Mouse (Mus musculus): Measurements from ENCODE around the gene Vamp9. TPM values are rescaled to one million over a fixed set of nuclear protein-coding genes. Genes with fewer than 3 reads are reported as not detected.

Gene Vamp9
- polyA plus RNA-seq (2014; fragmentation: Nextera tagmentation; extraction: Ambion mirVana): 1.0 and 1.1 TPM in 2 replicates

DNA sequence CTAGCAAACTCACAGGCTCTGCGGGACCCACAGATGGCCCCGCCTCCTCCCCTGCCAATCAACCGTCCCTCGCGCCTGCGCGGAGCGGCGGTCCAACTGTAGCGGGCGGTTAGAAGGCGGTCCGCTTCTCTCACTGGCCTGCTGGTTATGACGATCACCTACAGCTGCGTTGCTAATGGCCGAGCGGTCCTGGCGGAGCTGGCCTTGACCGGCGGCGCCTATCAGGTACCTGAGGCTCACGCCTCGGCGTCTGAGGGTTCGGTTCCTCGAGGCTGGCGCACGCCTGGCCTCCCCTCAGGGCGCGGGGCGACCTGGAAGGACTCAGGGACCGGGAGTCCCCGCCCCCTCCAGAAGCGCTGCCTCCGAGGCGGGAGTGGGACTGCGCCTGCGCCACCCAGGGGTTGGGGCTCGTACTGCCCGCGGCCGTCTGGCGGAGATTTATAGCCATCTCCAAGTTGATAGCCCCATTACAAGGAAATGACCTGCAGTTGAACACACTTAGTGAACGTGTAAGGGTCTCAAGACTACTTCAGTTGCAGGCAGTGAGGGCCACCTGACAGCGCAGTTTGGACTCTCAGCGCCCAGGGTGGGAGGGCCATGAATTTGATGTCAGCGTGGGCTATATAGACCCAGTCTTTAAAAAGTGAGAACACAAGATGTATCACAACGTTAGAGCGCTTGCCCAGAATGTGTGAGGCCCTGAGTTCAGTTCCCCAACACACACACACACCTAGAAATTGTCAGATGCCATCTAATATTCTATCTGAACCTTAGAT lies at the start of gene Vamp9:
Vamp9 (plus strand) TSS at position 74 of the 776 bp plus-strand sequence.
- DNase-seq (ENCODE audit: low spot score): peak; percentile 92
- no peaks in the 10 kb centered on the region for H3K4me1 ChIP-seq (replicated peaks; ENCODE audit: control insufficient read depth, insufficient read depth, low read length)
- H3K27me3 ChIP-seq (ENCODE audit: control insufficient read depth, insufficient read depth, low read length): no peaks in the 10 kb centered on the region
- peak within 1 kb of the TSS; percentile 54 for H3K9ac ChIP-seq
- H3K4me2 ChIP-seq (replicated peaks): peak within 1 kb of the TSS; percentile 57
- peak within 1 kb of the TSS; percentile 67 for H3K27ac ChIP-seq
- WGBS: 14% methylated on average over 49 of the region's 49 CpGs
- H3K36me3 ChIP-seq (replicated peaks; ENCODE audit: control insufficient read depth, insufficient read depth): no peaks in the 10 kb centered on the region
- peak; percentile 99 for ATAC-seq (ENCODE audit: low FRiP score)
- H3K4me3 ChIP-seq (replicated peaks; ENCODE audit: low read length): peak within 1 kb of the TSS; percentile 42
- H3K9me3 ChIP-seq (ENCODE audit: control insufficient read depth, low read length): no peaks in the 10 kb centered on the region

DNA sequence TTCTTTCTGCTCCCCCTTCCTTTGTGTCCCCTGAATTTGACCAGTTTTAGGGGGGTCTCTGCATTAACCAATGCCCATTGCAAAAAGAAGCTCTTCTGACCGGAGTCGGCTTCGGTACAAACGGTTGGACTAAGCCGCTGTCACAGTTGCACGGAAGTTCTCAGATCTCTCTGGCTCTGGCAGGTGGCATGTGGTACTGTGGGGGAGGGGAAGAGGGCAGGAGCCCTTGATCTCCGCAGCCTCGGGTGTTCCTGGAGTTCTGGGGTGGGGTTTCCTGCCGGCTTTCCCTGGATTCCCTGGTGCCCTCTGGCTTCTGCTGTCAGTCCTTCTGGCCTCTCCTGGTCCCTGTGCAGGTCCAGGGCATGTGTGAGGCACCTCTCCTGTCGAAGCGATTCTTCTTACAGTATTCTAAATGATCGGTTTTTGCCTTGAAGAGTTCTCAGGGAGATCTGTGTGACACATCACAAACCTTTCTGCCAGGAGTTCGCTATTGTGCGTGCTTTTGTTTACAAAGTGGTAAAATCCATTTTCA lies 48.9 kb upstream of the Vamp9 start:
- Histone ChIP-seq H3K27ac (no peak overlapping the region), H3K4me1 (replicated peaks; ENCODE audit: control insufficient read depth, insufficient read depth, low read length) (no peaks in the 10 kb centered on the region)
- no peak for DNase-seq (ENCODE audit: low spot score)

DNA sequence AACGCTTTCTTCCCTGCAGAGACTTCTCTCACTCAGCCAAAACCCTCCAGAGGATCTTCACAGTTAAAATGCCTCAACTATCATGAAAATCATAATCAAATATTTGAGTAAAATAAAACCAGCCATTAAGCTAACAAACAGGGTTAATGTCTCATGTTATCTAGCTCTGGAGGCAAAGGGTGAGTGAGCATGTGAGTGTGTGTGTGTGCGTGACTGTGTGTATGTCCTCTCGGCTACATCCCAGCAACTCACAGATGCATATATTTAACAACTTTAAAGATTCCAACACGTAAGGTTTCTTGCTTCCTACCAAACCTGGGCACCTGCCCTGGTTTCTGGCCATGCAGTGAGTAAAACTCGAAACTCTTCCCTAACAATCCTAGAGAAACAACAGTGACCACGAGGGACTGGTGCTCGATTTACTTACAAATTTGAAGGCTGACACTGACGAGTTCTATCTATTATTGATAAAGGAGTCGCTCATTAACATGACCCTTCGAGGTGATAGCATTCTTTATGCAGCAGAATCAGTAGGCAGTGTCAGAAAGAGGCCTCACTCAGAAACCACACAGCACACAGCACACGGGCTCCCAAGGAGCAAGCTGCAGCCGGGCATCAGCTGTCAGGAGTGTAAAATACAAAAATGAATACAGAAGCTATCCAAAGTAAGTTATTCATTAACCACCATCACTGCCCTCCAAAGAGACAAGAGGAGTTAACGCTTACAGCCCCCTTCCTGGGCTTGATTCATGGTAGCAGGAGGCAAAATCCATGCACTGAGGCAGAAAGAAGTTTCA lies 46.2 kb upstream of the Vamp9 start:
- H3K9me3 ChIP-seq (ENCODE audit: control insufficient read depth, low read length): no peaks in the 10 kb centered on the region
- H3K4me2 ChIP-seq (replicated peaks): no peak overlapping the region
- no peaks in the 10 kb centered on the region for H3K4me1 ChIP-seq (replicated peaks; ENCODE audit: control insufficient read depth, insufficient read depth, low read length)
- no peak overlapping the region for H3K9ac ChIP-seq
- no peak for DNase-seq (ENCODE audit: low spot score)
- H3K4me3 ChIP-seq (replicated peaks; ENCODE audit: low read length): no peak overlapping the region
- H3K36me3 ChIP-seq (replicated peaks; ENCODE audit: control insufficient read depth, insufficient read depth): no peaks in the 10 kb centered on the region
- 49% methylated on average over 13 of the region's 13 CpGs for WGBS
- H3K27me3 ChIP-seq (ENCODE audit: control insufficient read depth, insufficient read depth, low read length): 0 out of 2 replicates have a peak, but pooled peaks cover 4% of the 10 kb centered on the region
- no peak overlapping the region for H3K27ac ChIP-seq
- ATAC-seq (ENCODE audit: low FRiP score): no peak

More for the DNA sequence above, 48.9 kb upstream of the Vamp9 start:
- H3K4me2 ChIP-seq (replicated peaks): no peak overlapping the region
- no peak overlapping the region for H3K4me3 ChIP-seq (replicated peaks; ENCODE audit: low read length)
- no peak for ATAC-seq (ENCODE audit: low FRiP score)
- H3K9me3 ChIP-seq (ENCODE audit: control insufficient read depth, low read length): no peaks in the 10 kb centered on the region
- H3K9ac ChIP-seq: no peak overlapping the region
- H3K36me3 ChIP-seq (replicated peaks; ENCODE audit: control insufficient read depth, insufficient read depth): no peaks in the 10 kb centered on the region
- 38% methylated on average over 14 of the region's 14 CpGs for WGBS
- H3K27me3 ChIP-seq (ENCODE audit: control insufficient read depth, insufficient read depth, low read length): 0 out of 2 replicates have a peak, but pooled peaks cover 4% of the 10 kb centered on the region

DNA sequence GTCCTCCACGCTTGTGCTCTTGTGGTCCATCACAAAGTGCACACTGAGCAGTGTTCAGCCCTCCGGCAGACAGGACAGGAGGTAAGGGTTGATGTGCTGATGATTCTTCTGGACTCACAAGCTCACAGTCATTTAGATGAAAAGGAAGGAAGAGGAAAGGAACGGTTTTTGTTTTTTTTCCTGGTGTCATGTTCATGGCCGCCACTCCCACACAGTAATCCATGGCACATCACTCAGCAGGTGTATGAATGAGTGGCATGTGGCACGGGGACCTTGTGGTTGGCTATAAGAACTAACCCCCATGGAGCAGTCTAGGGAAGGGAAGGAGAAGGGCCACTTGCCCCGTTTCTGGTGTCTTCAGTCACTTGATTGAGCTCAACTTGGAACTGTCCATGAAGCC lies 44.2 kb upstream of the Vamp9 start:
- Histone ChIP-seq H3K9me3 (ENCODE audit: control insufficient read depth, low read length) (no peaks in the 10 kb centered on the region), H3K27me3 (ENCODE audit: control insufficient read depth, insufficient read depth, low read length) (0 out of 2 replicates have a peak, but pooled peaks cover 4% of the 10 kb centered on the region), H3K36me3 (replicated peaks; ENCODE audit: control insufficient read depth, insufficient read depth) (no peaks in the 10 kb centered on the region), H3K9ac (no peak overlapping the region), H3K27ac (no peak overlapping the region), H3K4me2 (replicated peaks) (no peak overlapping the region), H3K4me1 (replicated peaks; ENCODE audit: control insufficient read depth, insufficient read depth, low read length) (no peaks in the 10 kb centered on the region), H3K4me3 (replicated peaks; ENCODE audit: low read length) (no peak overlapping the region)
- no peak for DNase-seq (ENCODE audit: low spot score)
- WGBS: 86% methylated on average over 6 of the region's 6 CpGs
- ATAC-seq (ENCODE audit: low FRiP score): no peak

DNA sequence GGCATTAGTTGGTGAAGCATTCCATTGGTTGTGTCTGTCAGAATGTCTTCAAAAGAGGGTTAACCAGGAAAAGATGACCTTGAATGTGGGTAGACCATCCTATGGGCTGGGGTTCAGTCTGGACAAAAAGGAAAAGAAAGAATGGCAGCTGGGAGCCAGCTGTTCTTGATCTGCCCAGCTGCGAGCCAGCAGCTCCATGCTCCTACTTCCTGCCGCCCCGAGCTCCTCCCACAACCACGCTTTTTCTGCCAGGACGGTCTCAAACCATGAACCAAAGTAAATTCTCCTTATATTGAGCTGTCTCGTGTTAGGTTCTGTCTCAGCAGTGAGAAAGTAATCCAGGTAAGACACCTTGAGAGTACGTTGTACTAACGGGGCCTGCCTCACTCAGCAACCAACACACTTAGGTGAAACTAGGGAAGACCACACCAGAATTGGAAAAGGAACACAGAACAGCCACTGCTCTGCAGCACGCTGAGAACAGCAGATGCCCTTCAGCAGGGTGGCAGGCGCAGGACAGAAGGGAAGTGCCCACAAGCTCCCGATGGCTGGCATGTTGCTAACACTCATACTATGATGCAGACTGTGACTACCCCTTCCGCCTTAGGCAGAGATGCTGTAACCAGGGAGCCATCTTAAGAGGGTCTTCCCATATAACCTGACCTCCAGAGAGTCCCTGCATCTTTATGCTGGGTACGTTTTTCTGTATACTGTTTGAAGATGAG lies 42.2 kb upstream of the Vamp9 start:
- Histone ChIP-seq H3K9ac (no peak overlapping the region), H3K9me3 (ENCODE audit: control insufficient read depth, low read length) (no peaks in the 10 kb centered on the region), H3K4me1 (replicated peaks; ENCODE audit: control insufficient read depth, insufficient read depth, low read length) (no peaks in the 10 kb centered on the region), H3K27me3 (ENCODE audit: control insufficient read depth, insufficient read depth, low read length) (0 out of 2 replicates have a peak, but pooled peaks cover 4% of the 10 kb centered on the region), H3K27ac (no peak overlapping the region), H3K4me2 (replicated peaks) (no peak overlapping the region), H3K4me3 (replicated peaks; ENCODE audit: low read length) (no peak overlapping the region), H3K36me3 (replicated peaks; ENCODE audit: control insufficient read depth, insufficient read depth) (no peaks in the 10 kb centered on the region)
- WGBS: 80% methylated on average over 13 of the region's 13 CpGs
- DNase-seq (ENCODE audit: low spot score) (no peak), ATAC-seq (ENCODE audit: low FRiP score) (no peak)

DNA sequence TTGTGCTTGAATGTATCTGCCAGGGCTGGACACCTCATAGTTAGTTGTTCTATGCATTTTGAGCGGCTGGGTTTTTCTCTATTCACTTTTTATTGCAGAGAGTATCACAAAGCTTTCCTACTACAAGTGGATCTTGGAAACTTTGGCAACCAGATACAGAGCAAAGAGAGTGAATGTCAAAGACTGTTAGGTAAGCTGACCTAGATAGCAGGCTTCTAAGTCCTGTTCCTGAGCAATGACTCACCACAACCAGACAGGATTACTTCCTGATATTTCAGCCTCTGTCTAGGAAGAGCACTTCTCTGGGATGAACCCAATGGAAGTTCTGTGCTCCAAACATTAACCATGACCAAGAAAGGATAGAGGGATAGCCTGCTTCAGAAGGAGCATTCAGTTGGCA lies 40.3 kb upstream of the Vamp9 start:
- Histone ChIP-seq H3K4me1 (replicated peaks; ENCODE audit: control insufficient read depth, insufficient read depth, low read length) (no peaks in the 10 kb centered on the region), H3K9me3 (ENCODE audit: control insufficient read depth, low read length) (no peaks in the 10 kb centered on the region), H3K27ac (no peak overlapping the region), H3K4me3 (replicated peaks; ENCODE audit: low read length) (no peak overlapping the region), H3K27me3 (ENCODE audit: control insufficient read depth, insufficient read depth, low read length) (0 out of 2 replicates have a peak, but pooled peaks cover 4% of the 10 kb centered on the region), H3K36me3 (replicated peaks; ENCODE audit: control insufficient read depth, insufficient read depth) (no peaks in the 10 kb centered on the region), H3K4me2 (replicated peaks) (no peak overlapping the region), H3K9ac (no peak overlapping the region)
- 96% methylated on average over 1 of the region's 1 CpGs for WGBS
- no peak for ATAC-seq (ENCODE audit: low FRiP score)
- no peak for DNase-seq (ENCODE audit: low spot score)

DNA sequence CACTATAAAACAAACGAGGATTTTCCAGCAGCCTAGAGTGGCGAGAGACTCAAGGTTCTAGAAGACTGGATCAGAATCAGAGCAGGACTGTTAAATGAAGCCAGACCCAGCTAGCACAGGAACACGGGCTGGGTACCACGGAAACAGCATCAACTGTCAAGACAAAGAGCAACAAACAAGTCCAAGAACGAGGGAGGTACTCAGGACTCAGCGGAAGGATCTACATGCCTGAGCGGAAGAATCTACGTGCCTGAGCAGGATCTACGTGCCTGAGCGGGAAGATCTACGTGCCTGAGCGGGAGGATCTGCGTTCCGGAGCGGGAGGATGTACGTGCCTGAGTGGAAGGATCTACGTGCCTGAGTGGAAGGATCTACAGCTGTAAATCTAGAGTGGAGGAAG lies 37.8 kb upstream of the Vamp9 start:
- no peaks in the 10 kb centered on the region for H3K4me1 ChIP-seq (replicated peaks; ENCODE audit: control insufficient read depth, insufficient read depth, low read length)
- H3K9me3 ChIP-seq (ENCODE audit: control insufficient read depth, low read length): no peaks in the 10 kb centered on the region
- H3K9ac ChIP-seq: no peak overlapping the region
- no peak overlapping the region for H3K4me2 ChIP-seq (replicated peaks)
- no peaks in the 10 kb centered on the region for H3K36me3 ChIP-seq (replicated peaks; ENCODE audit: control insufficient read depth, insufficient read depth)
- WGBS: 95% methylated on average over 17 of the region's 17 CpGs
- no peaks in the 10 kb centered on the region for H3K27me3 ChIP-seq (ENCODE audit: control insufficient read depth, insufficient read depth, low read length)
- no peak for ATAC-seq (ENCODE audit: low FRiP score)
- DNase-seq (ENCODE audit: low spot score): no peak
- no peak overlapping the region for H3K27ac ChIP-seq
- no peak overlapping the region for H3K4me3 ChIP-seq (replicated peaks; ENCODE audit: low read length)

DNA sequence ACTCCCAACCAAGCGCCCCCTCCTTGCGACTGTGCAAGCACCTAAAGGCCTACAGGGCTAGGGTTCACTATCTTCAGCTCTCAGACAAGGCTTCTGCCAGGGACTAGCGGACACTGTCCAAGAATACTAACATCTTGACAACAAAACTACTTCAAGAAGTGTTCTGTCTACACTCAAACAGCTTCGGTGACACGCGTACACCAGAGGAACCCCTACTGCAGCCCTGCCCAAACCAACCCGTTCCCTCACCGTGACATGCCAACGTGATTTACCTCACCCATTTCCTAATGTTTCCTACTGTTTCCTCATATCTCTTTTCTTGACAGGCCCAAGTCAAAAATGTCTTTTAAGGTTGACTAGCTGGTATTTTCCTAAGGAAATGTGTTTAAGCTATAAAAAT lies 37.1 kb upstream of the Vamp9 start:
- Histone ChIP-seq H3K9me3 (ENCODE audit: control insufficient read depth, low read length) (no peaks in the 10 kb centered on the region), H3K4me3 (replicated peaks; ENCODE audit: low read length) (no peak overlapping the region), H3K27me3 (ENCODE audit: control insufficient read depth, insufficient read depth, low read length) (no peaks in the 10 kb centered on the region), H3K9ac (no peak overlapping the region), H3K4me1 (replicated peaks; ENCODE audit: control insufficient read depth, insufficient read depth, low read length) (no peaks in the 10 kb centered on the region), H3K27ac (no peak overlapping the region), H3K4me2 (replicated peaks) (no peak overlapping the region), H3K36me3 (replicated peaks; ENCODE audit: control insufficient read depth, insufficient read depth) (no peaks in the 10 kb centered on the region)
- WGBS: 96% methylated on average over 9 of the region's 9 CpGs
- ATAC-seq (ENCODE audit: low FRiP score): no peak
- no peak for DNase-seq (ENCODE audit: low spot score)

DNA sequence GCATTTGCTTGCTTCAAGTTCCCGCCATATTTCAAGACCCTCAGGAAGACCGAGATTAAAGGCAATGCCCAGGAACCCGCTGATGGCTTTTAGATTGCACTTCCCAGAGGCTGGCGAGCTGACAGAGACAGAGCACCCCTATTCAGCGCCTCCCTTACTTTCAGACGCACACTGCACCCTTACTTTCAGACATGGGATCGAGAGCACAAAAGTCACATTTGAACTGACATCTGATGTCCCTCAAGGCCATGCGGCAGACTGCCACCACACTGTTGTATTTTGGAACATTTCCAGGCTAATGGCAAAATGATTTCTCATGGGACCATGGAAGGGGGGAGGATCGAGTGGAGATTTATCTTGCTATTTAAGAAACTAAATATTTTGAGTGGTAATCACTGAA lies 28.5 kb upstream of the Vamp9 start:
- DNase-seq (ENCODE audit: low spot score) (no peak), ATAC-seq (ENCODE audit: low FRiP score) (no peak)
- Histone ChIP-seq H3K4me1 (replicated peaks; ENCODE audit: control insufficient read depth, insufficient read depth, low read length) (peaks cover 11% of the 10 kb centered on the region), H3K27me3 (ENCODE audit: control insufficient read depth, insufficient read depth, low read length) (no peaks in the 10 kb centered on the region), H3K9ac (no peak overlapping the region), H3K4me2 (replicated peaks) (no peak overlapping the region), H3K27ac (no peak overlapping the region), H3K9me3 (ENCODE audit: control insufficient read depth, low read length) (0 out of 2 replicates have a peak, but pooled peaks cover 3% of the 10 kb centered on the region), H3K36me3 (replicated peaks; ENCODE audit: control insufficient read depth, insufficient read depth) (no peaks in the 10 kb centered on the region), H3K4me3 (replicated peaks; ENCODE audit: low read length) (no peak overlapping the region)
- WGBS: 36% methylated on average over 9 of the region's 9 CpGs
